Mouse (Mus musculus): Measurements from ENCODE around the gene Frmd6. TPM values are rescaled to one million over a fixed set of nuclear protein-coding genes. Genes with fewer than 3 reads are reported as not detected.
A peak's percentile ranks its signal among the peaks of the same experiment; 100 is the strongest.

The Frmd6 gene
- polyA plus RNA-seq, 1 experiment from 2014 or later = 60.1 TPM

DNA sequence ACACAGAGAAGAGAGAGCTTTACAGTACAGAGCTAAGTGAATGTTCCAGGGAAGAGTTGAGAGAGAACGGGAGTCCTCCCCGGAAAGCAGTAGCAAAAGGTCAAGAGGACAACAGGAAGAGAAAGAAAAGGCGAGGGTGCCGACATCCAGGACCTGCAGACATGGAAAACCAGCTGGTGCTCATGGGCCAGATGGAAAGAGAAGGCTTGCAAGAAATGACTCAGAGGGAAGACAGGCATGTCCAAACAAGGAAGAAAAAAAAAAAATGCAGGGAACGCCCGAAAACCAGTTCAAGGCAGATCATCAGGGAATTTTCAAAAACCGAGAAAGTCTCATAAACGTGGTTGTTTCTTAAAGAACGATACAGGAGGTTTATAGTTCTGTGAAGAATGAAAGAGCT lies 81.6 kb downstream of the Frmd6 start:
- no peak overlapping the region for H3K9ac ChIP-seq
- 46% methylated on average over 9 of the region's 9 CpGs for whole genome bisulfite sequencing
- ATAC-seq (ENCODE audit: insufficient number of reproducible peaks, low FRiP score, low TSS enrichment, low read depth) = no peak

GRCm38 (mm10) chr12:70907651-70908050 lies 82.3 kb downstream of the Frmd6 start:
- H3K9ac ChIP-seq = no peak overlapping the region
- peaks cover 24% of the 10 kb centered on the region; the same call in 1 of the 2 replicates for H3K4me1 ChIP-seq
- H3K4me3 ChIP-seq (replicated peaks) = no peak overlapping the region
- H3K36me3 ChIP-seq = peaks cover 18% of the 10 kb centered on the region
- ATAC-seq (ENCODE audit: insufficient number of reproducible peaks, low FRiP score, low TSS enrichment, low read depth) = peak; percentile 31; the same call in 1 of the 2 replicates
- no peaks in the 10 kb centered on the region for H3K9me3 ChIP-seq (replicated peaks)
- peak overlapping the region; percentile 9; the same call in 1 of the 2 replicates for H3K27ac ChIP-seq (replicated peaks)
- no peak overlapping the region for H3K4me2 ChIP-seq (replicated peaks)
- WGBS = 66% methylated on average over 11 of the region's 11 CpGs
- H3K27me3 ChIP-seq = no peaks in the 10 kb centered on the region

More for the DNA sequence above, 81.6 kb downstream of the Frmd6 start:
- no peaks in the 10 kb centered on the region for H3K9me3 ChIP-seq (replicated peaks)
- peaks cover 24% of the 10 kb centered on the region; the same call in 1 of the 2 replicates for H3K4me1 ChIP-seq
- no peak overlapping the region for H3K4me2 ChIP-seq (replicated peaks)
- peak overlapping the region; percentile 87 for H3K27ac ChIP-seq (replicated peaks)
- H3K27me3 ChIP-seq = no peaks in the 10 kb centered on the region
- no peak overlapping the region for H3K4me3 ChIP-seq (replicated peaks)
- H3K36me3 ChIP-seq = peaks cover 23% of the 10 kb centered on the region

DNA sequence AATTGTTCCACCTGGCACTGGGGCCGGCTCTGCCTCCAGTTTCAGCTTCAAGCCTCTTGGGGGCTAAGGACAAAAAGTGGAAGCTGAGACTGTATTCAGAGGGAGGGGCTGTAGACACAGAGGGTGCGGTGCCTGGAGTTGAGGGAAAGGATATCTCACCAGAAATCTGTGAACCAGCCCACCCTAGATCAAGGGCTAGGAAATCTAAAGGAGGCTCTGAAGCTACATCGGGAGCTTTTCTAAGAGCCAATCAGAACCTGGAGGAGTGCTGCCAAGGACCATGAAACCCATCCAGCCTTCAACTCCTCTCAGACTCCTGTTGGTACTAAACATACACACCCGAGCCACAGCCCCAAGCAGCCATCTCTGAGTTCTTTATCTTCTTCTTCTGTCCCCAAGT lies 82.8 kb downstream of the Frmd6 start:
- Histone ChIP-seq H3K4me1 (peaks cover 24% of the 10 kb centered on the region; the same call in 1 of the 2 replicates), H3K9me3 (replicated peaks) (no peaks in the 10 kb centered on the region), H3K4me2 (replicated peaks) (no peak overlapping the region), H3K9ac (no peak overlapping the region), H3K4me3 (replicated peaks) (no peak overlapping the region), H3K36me3 (peaks cover 14% of the 10 kb centered on the region), H3K27me3 (no peaks in the 10 kb centered on the region), H3K27ac (replicated peaks) (peak overlapping the region; percentile 9; the same call in 1 of the 2 replicates)
- WGBS = 47% methylated on average over 4 of the region's 4 CpGs
- peak; percentile 26; the same call in 1 of the 2 replicates for ATAC-seq (ENCODE audit: insufficient number of reproducible peaks, low FRiP score, low TSS enrichment, low read depth)

- Histone ChIP-seq H3K4me2 (replicated peaks) (no peak overlapping the region), H3K9ac (no peak overlapping the region), H3K27me3 (no peaks in the 10 kb centered on the region), H3K4me1 (peaks cover 24% of the 10 kb centered on the region; the same call in 1 of the 2 replicates), H3K9me3 (replicated peaks) (no peaks in the 10 kb centered on the region), H3K36me3 (no peaks in the 10 kb centered on the region), H3K27ac (replicated peaks) (peak overlapping the region; percentile 8; the same call in 1 of the 2 replicates), H3K4me3 (replicated peaks) (no peak overlapping the region)
- no peak; the same call in 1 of the 2 replicates for ATAC-seq (ENCODE audit: insufficient number of reproducible peaks, low FRiP score, low TSS enrichment, low read depth)
- WGBS = 11% methylated on average over 9 of the region's 9 CpGs
Observed at GRCm38 (mm10) chr12:70910241-70910720, 85.0 kb downstream of the Frmd6 start.

GRCm38 (mm10) chr12:70911029-70911428 lies 85.7 kb downstream of the Frmd6 start:
- Histone ChIP-seq H3K9me3 (replicated peaks) (no peaks in the 10 kb centered on the region), H3K4me2 (replicated peaks) (no peak overlapping the region), H3K27me3 (no peaks in the 10 kb centered on the region), H3K27ac (replicated peaks) (peak overlapping the region; percentile 8; the same call in 1 of the 2 replicates), H3K36me3 (no peaks in the 10 kb centered on the region), H3K4me1 (peaks cover 24% of the 10 kb centered on the region; the same call in 1 of the 2 replicates), H3K4me3 (replicated peaks) (no peak overlapping the region), H3K9ac (no peak overlapping the region)
- no peak for ATAC-seq (ENCODE audit: insufficient number of reproducible peaks, low FRiP score, low TSS enrichment, low read depth)
- 4% methylated on average over 5 of the region's 5 CpGs for WGBS

DNA sequence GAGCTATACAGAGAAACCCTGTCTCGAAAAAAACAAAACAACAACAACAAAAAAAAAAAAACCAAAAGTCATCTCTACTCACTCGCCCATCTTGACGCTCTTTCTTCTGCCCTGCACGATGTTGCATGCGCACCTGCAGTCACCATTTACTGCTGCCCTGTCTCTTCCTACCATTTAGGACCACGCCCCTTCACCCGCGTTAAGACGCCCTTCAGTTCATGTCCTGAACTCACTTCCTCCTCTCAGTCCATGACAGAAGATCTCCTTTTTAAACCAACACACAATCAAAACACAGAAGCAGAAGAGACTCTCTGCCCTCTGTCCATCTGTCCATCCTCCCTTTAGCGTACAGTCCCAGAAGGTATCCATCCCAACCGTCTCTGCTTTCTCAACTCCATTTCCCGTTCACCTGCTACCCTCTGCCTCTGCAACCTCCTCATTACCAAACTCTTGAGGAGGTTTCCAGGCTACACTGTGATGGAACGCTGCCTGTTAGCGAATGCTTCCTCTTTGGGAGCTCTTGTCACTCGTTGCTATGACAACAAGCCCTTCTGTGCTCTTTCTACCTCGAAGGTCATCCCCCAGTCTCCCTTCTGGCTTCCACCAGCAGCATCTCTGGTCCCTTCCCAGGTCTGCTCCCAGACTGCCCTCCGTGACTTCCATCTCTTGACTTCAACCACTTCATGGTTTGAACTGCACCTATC lies 86.5 kb downstream of the Frmd6 start:
- H3K27ac ChIP-seq (replicated peaks) = no peak overlapping the region
- ATAC-seq (ENCODE audit: insufficient number of reproducible peaks, low FRiP score, low TSS enrichment, low read depth) = no peak
- 77% methylated on average over 17 of the region's 17 CpGs for WGBS

GRCm38 (mm10) chr12:70913429-70913828 lies 88.1 kb downstream of the Frmd6 start:
- 42% methylated on average over 3 of the region's 3 CpGs for WGBS
- H3K4me2 ChIP-seq (replicated peaks) = no peak overlapping the region
- H3K36me3 ChIP-seq = no peaks in the 10 kb centered on the region
- H3K27me3 ChIP-seq = no peaks in the 10 kb centered on the region
- H3K4me3 ChIP-seq (replicated peaks) = no peak overlapping the region
- no peak overlapping the region for H3K27ac ChIP-seq (replicated peaks)
- no peak overlapping the region for H3K9ac ChIP-seq
- no peak for ATAC-seq (ENCODE audit: insufficient number of reproducible peaks, low FRiP score, low TSS enrichment, low read depth)
- H3K9me3 ChIP-seq (replicated peaks) = no peaks in the 10 kb centered on the region
- peaks cover 15% of the 10 kb centered on the region; the same call in 1 of the 2 replicates for H3K4me1 ChIP-seq

More for the DNA sequence above, 86.5 kb downstream of the Frmd6 start:
- Histone ChIP-seq H3K4me3 (replicated peaks) (no peak overlapping the region), H3K36me3 (no peaks in the 10 kb centered on the region), H3K9me3 (replicated peaks) (no peaks in the 10 kb centered on the region), H3K4me1 (peaks cover 24% of the 10 kb centered on the region; the same call in 1 of the 2 replicates), H3K27me3 (no peaks in the 10 kb centered on the region), H3K9ac (no peak overlapping the region), H3K4me2 (replicated peaks) (no peak overlapping the region)

- no peaks in the 10 kb centered on the region for H3K9me3 ChIP-seq (replicated peaks)
Observed at GRCm38 (mm10) chr12:70914387-70914786, 89.1 kb downstream of the Frmd6 start.

DNA sequence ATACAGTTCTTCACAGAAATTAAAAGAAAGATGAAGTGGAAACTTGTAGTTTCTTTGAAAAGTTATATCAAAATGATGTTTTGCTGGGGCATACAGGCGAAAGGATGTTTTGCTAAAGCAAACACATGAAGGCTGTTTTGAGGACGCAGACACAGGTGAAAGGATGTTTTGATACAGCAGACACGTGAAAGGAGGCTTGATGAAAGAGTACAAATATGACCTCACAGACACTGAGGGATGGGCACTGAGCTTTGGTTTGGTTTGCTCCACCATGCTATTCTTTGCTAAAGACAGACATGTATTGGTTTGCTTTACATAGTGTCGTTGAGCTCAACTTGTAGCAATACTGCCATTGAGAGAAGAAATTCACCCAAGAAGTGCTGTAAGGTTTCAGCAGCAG lies 104.5 kb downstream of the Frmd6 start:
- Histone ChIP-seq H3K27ac (replicated peaks) (no peak overlapping the region), H3K4me2 (replicated peaks) (no peak overlapping the region), H3K4me3 (replicated peaks) (no peak overlapping the region), H3K4me1 (no peaks in the 10 kb centered on the region), H3K9me3 (replicated peaks) (no peaks in the 10 kb centered on the region), H3K27me3 (no peaks in the 10 kb centered on the region), H3K36me3 (no peaks in the 10 kb centered on the region), H3K9ac (no peak overlapping the region)
- WGBS = 82% methylated on average over 4 of the region's 4 CpGs
- ATAC-seq (ENCODE audit: insufficient number of reproducible peaks, low FRiP score, low TSS enrichment, low read depth) = no peak

More at GRCm38 (mm10) chr12:70914387-70914786, 89.1 kb downstream of the Frmd6 start:
- Histone ChIP-seq H3K9ac (no peak overlapping the region), H3K27me3 (no peaks in the 10 kb centered on the region), H3K4me1 (peaks cover 14% of the 10 kb centered on the region; the same call in 1 of the 2 replicates), H3K4me3 (replicated peaks) (no peak overlapping the region), H3K36me3 (no peaks in the 10 kb centered on the region), H3K4me2 (replicated peaks) (no peak overlapping the region), H3K27ac (replicated peaks) (no peak overlapping the region)
- WGBS = 39% methylated on average over 11 of the region's 11 CpGs
- no peak for ATAC-seq (ENCODE audit: insufficient number of reproducible peaks, low FRiP score, low TSS enrichment, low read depth)

DNA sequence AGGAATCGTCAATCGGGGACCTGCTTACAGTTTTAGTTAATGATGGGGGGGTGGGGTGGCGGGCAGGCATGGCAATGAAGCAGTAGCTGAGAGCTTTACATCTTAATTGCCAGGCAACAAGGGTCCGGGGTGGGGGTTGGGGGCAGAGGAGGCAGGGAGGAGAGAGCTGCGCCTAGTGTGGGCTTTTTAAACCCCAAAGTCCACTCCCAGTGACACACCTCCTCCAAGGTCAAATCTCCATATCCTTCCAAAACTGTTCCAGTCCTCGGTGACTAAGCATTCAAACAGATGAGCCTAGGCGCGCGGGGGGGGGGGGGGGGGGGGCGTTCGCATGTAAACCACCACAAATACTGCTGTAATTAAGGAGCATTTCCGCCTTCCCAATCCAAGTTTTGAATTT lies 111.8 kb downstream of the Frmd6 start:
- H3K36me3 ChIP-seq = peaks cover 5% of the 10 kb centered on the region; the same call in 1 of the 2 replicates
- H3K4me3 ChIP-seq (replicated peaks) = peak overlapping the region; percentile 87
- ATAC-seq (ENCODE audit: insufficient number of reproducible peaks, low FRiP score, low TSS enrichment, low read depth) = no peak
- peak overlapping the region; percentile 57 for H3K4me2 ChIP-seq (replicated peaks)
- 27% methylated on average over 8 of the region's 12 CpGs for WGBS
- H3K27ac ChIP-seq (replicated peaks) = peak overlapping the region; percentile 96
- no peaks in the 10 kb centered on the region for H3K9me3 ChIP-seq (replicated peaks)
- H3K4me1 ChIP-seq = 0 out of 2 replicates have a peak, but pooled peaks cover 3% of the 10 kb centered on the region
- no peaks in the 10 kb centered on the region for H3K27me3 ChIP-seq
- H3K9ac ChIP-seq = peak overlapping the region; percentile 33; the same call in 1 of the 2 replicates

DNA sequence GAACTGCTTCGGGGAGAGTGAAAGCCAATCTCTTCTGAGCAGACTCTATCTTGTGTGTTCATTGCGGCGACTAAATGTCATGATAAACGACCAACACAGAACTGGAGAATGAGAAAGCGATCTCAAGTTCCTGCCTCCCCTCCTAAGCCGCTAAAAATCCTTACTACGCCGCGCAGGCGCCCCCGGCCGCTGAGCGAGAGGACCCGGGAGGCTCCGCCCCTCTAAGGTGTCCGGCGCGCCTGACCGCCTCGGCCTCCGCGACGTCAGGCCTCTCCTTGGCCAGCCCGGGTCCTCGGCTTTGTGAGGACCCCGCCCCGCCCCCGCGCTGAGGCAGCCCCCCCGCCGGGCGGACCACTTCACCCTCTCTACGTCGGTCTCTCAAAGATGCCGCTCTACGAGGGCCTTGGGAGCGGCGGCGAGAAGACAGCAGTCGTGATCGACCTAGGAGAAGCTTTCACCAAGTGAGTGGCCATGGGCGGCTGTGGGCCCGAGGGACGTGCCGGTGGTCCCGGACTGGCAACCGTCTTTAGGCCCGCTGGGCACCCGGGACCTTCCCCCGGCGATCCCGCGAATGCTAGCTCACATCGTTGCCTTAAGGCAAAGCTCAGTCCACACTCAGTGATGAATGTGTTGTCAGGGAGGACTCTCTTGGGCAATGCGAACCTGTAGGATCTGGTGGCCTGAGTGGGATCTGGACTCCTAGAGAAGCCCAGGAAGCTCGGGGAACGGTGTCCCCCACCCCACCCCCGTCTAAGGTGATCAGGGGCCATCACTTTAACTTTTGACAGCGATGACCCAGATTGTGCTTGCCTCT lies 112.5 kb downstream of the Frmd6 start, which contains the start of gene Actr10:
TSS of gene Actr10 (plus strand) at position 287 of the 814 bp plus-strand sequence.
- Histone ChIP-seq H3K27me3 (no peaks in the 10 kb centered on the region), H3K4me1 (0 out of 2 replicates have a peak, but pooled peaks cover 3% of the 10 kb centered on the region), H3K36me3 (peaks cover 11% of the 10 kb centered on the region; the same call in 1 of the 2 replicates), H3K27ac (replicated peaks) (peak within 1 kb of the TSS; percentile 96), H3K4me2 (replicated peaks) (peak within 1 kb of the TSS; percentile 57), H3K9me3 (replicated peaks) (no peaks in the 10 kb centered on the region), H3K4me3 (replicated peaks) (peak within 1 kb of the TSS; percentile 87), H3K9ac (peak within 1 kb of the TSS; percentile 77)
- WGBS = under 1% methylated on average over 55 of the region's 59 CpGs
- peak; percentile 96 for ATAC-seq (ENCODE audit: insufficient number of reproducible peaks, low FRiP score, low TSS enrichment, low read depth)
